Mouse (Mus musculus): ENCODE measurements around the gene Zfand2b.
A peak's percentile ranks its signal among the peaks of the same experiment; 100 is the strongest.

GRCm38 (mm10) chr1:75215785-75216184 is 47.3 kb downstream of the Zfand2b start:
- TF ChIP-seq CTCF (IDR thresholded peaks at IDR 0.05; ENCODE audit: borderline replicate concordance, insufficient read depth, low read length) (no peak), POLR2A (IDR thresholded peaks at IDR 0.05; ENCODE audit: low read depth, low read length) (0 out of 2 replicates have a peak, but pooled peaks have one; percentile 24)
